Mouse (Mus musculus) C2C12 (cell line): ENCODE results near the gene Kif16b.

Source experiments
- CEBPB ChIP-seq: IDR thresholded peaks from one replicate; pipeline ENCODE4 v1.6.1; 2011; ENCODE audit warnings: low read depth, mild to moderate bottlenecking, control low read depth, moderate library complexity
- CTCF ChIP-seq: IDR thresholded peaks from one replicate; pipeline ENCODE4 v1.5.1; 2011; ENCODE audit not compliant: control insufficient read depth, insufficient read depth, insufficient read length
- MAX ChIP-seq: IDR thresholded peaks from one replicate; pipeline ENCODE4 v1.6.1; 2011; ENCODE audit warnings: mild to moderate bottlenecking, control low read depth
- MYOD1 ChIP-seq: IDR thresholded peaks from one replicate; pipeline ENCODE4 v1.6.1; 2011; ENCODE audit warnings: low read depth; ENCODE audit not compliant: control insufficient read depth, insufficient read length
- USF1 ChIP-seq: IDR thresholded peaks from one replicate; pipeline ENCODE4 v1.6.1; 2011; ENCODE audit warnings: low read depth, mild to moderate bottlenecking, control low read depth, moderate library complexity

GRCm38 (mm10) chr2:142838775-142839174 lies 62.6 kb downstream of the Kif16b start:
- TF ChIP-seq CTCF (no peak), MAX (no peak), USF1 (no peak), MYOD1 (no peak), CEBPB (no peak)
